Mouse (Mus musculus) ES-Bruce4 (cell line): Measurements from ENCODE around the gene Foxn1. TPM values are rescaled to one million over a fixed set of nuclear protein-coding genes. Genes with fewer than 3 reads are reported as not detected.
A peak's percentile ranks its signal among the peaks of the same experiment; 100 is the strongest.

Experiments used
- H3K27ac ChIP-seq: 2 replicates; pipeline ENCODE4 v1.5.1; 2012; ENCODE audit warnings: low read length, inconsistent platforms; ENCODE audit not compliant: insufficient read depth
- H3K27me3 ChIP-seq: 2 replicates; pipeline ENCODE4 v1.6.1; 2012; ENCODE audit warnings: mild to moderate bottlenecking, low read length, inconsistent platforms; ENCODE audit not compliant: control insufficient read depth, poor library complexity, insufficient read depth, severe bottlenecking
- H3K36me3 ChIP-seq: 2 replicates; pipeline ENCODE4 v1.6.1; 2012; ENCODE audit warnings: inconsistent platforms, mild to moderate bottlenecking, low read length, moderate library complexity; ENCODE audit not compliant: control insufficient read depth, poor library complexity, insufficient read depth, severe bottlenecking
- H3K4me1 ChIP-seq: one replicate; pipeline ENCODE4 v1.8.1; 2011; ENCODE audit warnings: low read length; ENCODE audit not compliant: control insufficient read depth, insufficient read depth
- H3K4me3 ChIP-seq: 2 replicates; pipeline ENCODE4 v1.5.1; 2011; ENCODE audit warnings: low read depth, mild to moderate bottlenecking, low read length
- H3K9ac ChIP-seq: 2 replicates; pipeline ENCODE4 v1.6.1; 2012; ENCODE audit warnings: low read depth, mild to moderate bottlenecking, inconsistent platforms; ENCODE audit not compliant: poor library complexity, severe bottlenecking
- H3K9me3 ChIP-seq: replicated peaks from 2 replicates; pipeline ENCODE4 v1.6.1; 2012; ENCODE audit warnings: mild to moderate bottlenecking, low read length, inconsistent platforms; ENCODE audit not compliant: control insufficient read depth, poor library complexity, insufficient read depth, severe bottlenecking
- CTCF ChIP-seq: IDR thresholded peaks from one replicate; pipeline ENCODE4 v1.8.1; 2011; ENCODE audit warnings: low read depth, low read length
- EP300 ChIP-seq: IDR thresholded peaks from 2 replicates; pipeline ENCODE4 v1.6.1; 2011; ENCODE audit warnings: low read depth, low read length; ENCODE audit not compliant: insufficient read depth
- POLR2A ChIP-seq: IDR thresholded peaks from one replicate; pipeline ENCODE4 v1.8.1; 2011; ENCODE audit warnings: low read length; ENCODE audit not compliant: insufficient read depth
- polyA plus RNA-seq: library from polyadenylated mRNA; stranded (reverse); fragments of >200 nt; gene quantifications from 2 replicates; pipeline ENCODE4 v1.2.4, GENCODE M21; 2011; ENCODE audit warnings: low read depth; ENCODE audit not compliant: missing spikeins, insufficient read depth, insufficient read length

Gene Foxn1
- polyA plus RNA-seq, 1 experiment, result not detected

DNA sequence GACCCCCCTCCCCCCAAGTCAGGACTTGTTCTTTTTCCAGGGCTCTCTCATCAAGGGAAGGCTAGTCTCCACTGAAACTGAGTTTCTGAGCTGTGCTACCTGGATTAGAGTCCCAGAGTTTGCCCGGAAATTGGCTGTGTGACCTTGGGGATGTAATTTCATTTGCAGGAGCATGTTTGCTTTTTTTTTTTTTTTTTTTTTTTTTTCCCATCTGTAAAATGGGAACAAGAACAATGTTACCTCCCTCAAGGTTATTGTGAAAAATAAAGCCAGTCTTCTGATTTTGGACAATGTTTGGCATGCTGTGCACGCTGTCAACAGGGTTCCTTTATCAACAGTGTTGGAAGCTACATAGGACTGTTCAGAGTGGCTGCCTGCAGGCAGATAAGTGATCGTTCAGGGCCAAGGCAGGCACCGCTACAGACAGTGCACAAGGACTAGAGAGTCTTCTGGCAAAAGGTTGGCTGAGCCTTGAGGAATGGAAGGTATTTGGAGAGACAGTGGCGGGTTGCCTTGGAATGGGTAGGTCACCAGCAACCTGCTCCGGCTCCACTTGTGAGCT lies 41.9 kb downstream of the Foxn1 start:
- Histone ChIP-seq H3K4me1 (peaks cover 2% of the 10 kb centered on the region), H3K36me3 (peaks cover 4% of the 10 kb centered on the region; the same call in 1 of the 2 replicates), H3K4me3 (peak overlapping the region; percentile 70), H3K9me3 (no peaks in the 10 kb centered on the region), H3K27ac (no peak overlapping the region), H3K27me3 (no peaks in the 10 kb centered on the region), H3K9ac (peak overlapping the region; percentile 87)
- no peak for TF ChIP-seq CTCF
- TF ChIP-seq EP300, result no peak
- no peak for TF ChIP-seq POLR2A

DNA sequence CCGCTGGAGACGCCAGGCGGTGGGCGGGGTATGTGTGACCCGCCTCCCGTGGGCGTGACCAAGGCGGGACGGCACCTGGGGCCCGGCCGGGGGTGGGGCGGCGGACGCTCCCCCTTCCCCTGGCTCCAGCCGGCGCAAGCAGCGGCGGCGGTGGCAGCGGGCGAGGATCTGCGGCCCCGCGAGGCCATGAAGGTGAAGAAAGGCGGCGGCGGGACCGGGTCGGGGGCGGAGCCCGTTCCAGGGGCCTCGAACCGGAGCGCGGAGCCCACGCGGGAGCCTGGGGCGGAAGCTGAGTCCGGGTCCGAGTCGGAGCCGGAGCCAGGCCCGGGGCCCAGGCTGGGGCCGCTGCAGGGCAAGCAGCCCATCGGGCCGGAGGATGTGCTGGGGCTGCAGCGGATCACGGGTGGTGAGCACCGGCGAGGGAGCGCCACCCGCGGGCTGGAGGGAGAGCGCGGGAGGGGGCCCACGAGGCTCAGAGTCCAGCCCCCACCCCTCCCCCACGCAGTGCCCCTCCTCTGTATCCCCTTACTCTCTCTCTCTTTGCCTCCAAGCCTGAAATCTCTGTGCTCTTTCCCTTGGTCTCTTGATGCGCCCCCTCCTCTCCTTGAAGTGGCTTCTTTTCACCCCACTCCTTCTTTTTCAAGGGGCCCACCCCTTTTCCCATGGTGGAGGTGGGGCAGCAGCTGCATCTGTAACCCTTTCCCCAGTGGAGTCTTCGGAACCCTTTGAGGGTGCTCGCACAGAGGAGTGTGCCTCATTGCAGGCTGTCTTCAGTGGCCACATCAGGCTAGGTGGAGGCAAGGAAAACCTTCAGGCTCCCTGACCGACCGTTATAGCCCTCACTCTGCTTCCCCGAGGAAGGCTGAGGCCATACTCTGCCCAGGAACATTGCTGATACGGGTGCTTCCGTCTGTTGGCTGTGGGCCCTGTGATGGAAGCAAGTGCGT lies 42.7 kb downstream of the Foxn1 start, which contains the start of gene Unc119:
Unc119 (plus strand) TSS at position 102 of the 947 bp plus-strand sequence.
- H3K27ac ChIP-seq, result no peak within 1 kb of the TSS
- H3K4me3 ChIP-seq, result peak within 1 kb of the TSS; percentile 70
- peak within 1 kb of the TSS; percentile 87 for H3K9ac ChIP-seq
- no peaks in the 10 kb centered on the region for H3K9me3 ChIP-seq
- 0 out of 2 replicates have a peak, but pooled peaks cover 4% of the 10 kb centered on the region for H3K36me3 ChIP-seq
- TF ChIP-seq POLR2A, result peak; percentile 18
- no peak for TF ChIP-seq EP300
- H3K4me1 ChIP-seq, result peaks cover 2% of the 10 kb centered on the region
- H3K27me3 ChIP-seq, result no peaks in the 10 kb centered on the region

DNA sequence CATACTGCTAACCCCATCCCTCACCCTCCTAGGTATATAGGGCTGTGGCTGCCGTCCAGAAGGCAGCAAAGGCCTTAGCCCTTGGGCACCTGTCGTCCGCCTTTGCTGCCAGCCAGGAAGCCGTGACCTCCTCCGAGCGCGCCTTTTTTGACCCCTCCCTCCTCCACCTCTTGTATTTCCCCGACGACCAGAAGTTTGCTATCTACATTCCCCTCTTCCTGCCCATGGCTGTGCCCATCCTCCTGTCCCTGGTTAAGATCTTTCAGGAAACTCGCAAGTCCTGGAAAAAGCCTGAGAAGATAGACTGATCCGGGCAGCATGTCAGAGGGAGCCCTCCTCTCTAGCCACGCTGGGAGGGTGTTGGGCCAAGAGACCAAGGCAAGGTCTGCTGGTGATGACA lies 44.7 kb downstream of the Foxn1 start:
- H3K27me3 ChIP-seq, result no peaks in the 10 kb centered on the region
- no peaks in the 10 kb centered on the region for H3K9me3 ChIP-seq
- no peak for TF ChIP-seq POLR2A
- no peak for TF ChIP-seq EP300
- TF ChIP-seq CTCF, result no peak
- no peaks in the 10 kb centered on the region for H3K4me1 ChIP-seq
- H3K4me3 ChIP-seq, result no peak overlapping the region
- no peak overlapping the region for H3K9ac ChIP-seq
- H3K36me3 ChIP-seq, result 0 out of 2 replicates have a peak, but pooled peaks cover 11% of the 10 kb centered on the region
- H3K27ac ChIP-seq, result no peak overlapping the region

DNA sequence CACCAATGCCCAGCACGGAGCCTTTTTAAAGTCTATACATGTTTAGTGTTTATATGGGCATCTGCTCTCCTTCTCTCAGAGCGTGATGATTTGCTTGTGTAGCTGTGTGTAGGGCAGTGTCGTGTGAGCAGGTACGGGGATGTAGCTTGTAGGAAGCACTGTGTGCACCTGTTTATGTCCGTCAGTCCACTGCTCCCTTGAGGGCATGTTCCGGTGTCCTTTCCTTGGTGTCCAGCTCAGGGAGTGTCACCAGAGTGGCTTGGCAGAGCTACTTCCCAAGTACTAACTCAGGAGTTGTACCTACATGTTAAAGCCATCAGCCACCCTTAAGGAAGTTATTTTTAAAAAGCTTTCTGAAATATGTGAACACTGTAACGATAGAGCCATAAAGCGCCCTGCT lies 49.3 kb downstream of the Foxn1 start:
- no peak overlapping the region for H3K27ac ChIP-seq
- TF ChIP-seq EP300, result no peak
- no peak for TF ChIP-seq POLR2A
- TF ChIP-seq CTCF, result no peak
- peaks cover 20% of the 10 kb centered on the region for H3K36me3 ChIP-seq
- no peak overlapping the region for H3K9ac ChIP-seq
- no peak overlapping the region for H3K4me3 ChIP-seq
- H3K4me1 ChIP-seq, result no peaks in the 10 kb centered on the region
- no peaks in the 10 kb centered on the region for H3K27me3 ChIP-seq
- H3K9me3 ChIP-seq, result no peaks in the 10 kb centered on the region

DNA sequence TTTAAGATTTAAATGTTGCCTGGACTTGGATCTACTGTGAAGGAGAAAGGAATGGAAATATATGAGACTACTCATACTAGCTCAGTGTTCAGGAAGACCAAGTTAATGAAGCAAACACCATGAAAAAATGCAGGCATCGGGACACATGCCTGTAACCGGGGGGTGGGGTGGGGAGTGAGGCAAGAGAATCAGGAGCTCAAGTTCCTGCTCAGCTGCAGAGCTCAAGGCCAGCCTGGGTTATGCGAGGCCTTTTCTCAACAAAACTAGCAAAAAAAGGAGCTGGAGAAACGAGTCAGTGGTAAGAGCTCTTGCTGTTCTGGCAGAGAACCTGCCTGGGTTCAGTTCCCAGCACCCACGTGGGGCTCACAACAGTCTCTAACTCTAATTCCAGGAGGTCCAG lies 52.4 kb downstream of the Foxn1 start:
- Histone ChIP-seq H3K4me1 (no peaks in the 10 kb centered on the region), H3K27me3 (no peaks in the 10 kb centered on the region), H3K9ac (no peak overlapping the region), H3K36me3 (peaks cover 17% of the 10 kb centered on the region), H3K27ac (no peak overlapping the region), H3K4me3 (no peak overlapping the region), H3K9me3 (no peaks in the 10 kb centered on the region)
- TF ChIP-seq POLR2A, result no peak

DNA sequence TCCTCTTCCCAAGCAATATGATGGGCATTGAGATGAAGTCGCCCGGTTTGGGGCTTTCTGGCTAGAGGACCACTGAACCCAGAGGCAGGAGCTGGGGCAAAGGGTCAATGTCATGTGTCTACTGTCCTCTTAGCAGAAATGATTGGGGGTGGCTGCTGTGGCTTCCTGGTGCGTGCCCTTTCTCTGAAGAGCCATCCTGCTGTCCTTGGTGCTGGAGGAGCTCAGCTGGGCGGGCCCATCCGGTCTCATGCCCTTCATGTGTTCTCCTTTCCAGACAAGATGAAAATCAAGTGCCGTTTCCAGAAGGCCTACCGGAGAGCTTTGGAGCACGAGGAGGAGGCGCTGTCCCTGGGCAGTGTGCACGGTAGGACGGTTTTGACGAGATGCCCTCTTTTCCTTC lies 53.7 kb downstream of the Foxn1 start:
- Histone ChIP-seq H3K27me3 (no peaks in the 10 kb centered on the region), H3K4me3 (no peak overlapping the region), H3K27ac (no peak overlapping the region), H3K9ac (no peak overlapping the region), H3K36me3 (peaks cover 11% of the 10 kb centered on the region), H3K9me3 (no peaks in the 10 kb centered on the region), H3K4me1 (no peaks in the 10 kb centered on the region)
- TF ChIP-seq EP300, result no peak
